Mouse (Mus musculus) brain, embryonic 14.5 days (tissue): ENCODE measurements at regions not wholly inside any gene's neighbourhood (a gene's known extent, or its start where the extent isn't known, plus 50 kb on each side); places are given as distances from the start of the nearest gene placed in this dataset.

Experiments
- DNase-seq: peaks from one replicate; pipeline ENCODE4 v3.0.0-alpha.2; 2011; ENCODE audit warnings: low read depth
- CTCF ChIP-seq: fragments of 200-500 bp; IDR thresholded peaks from 2 replicates; pipeline ENCODE4 v1.5.1; 2012; ENCODE audit warnings: inconsistent platforms, mild to moderate bottlenecking, moderate library complexity, borderline replicate concordance; ENCODE audit not compliant: insufficient read depth, insufficient read length; ENCODE audit errors: extremely low read depth
- POLR2A ChIP-seq: fragments of 200-500 bp; IDR thresholded peaks from 2 replicates; pipeline ENCODE4 v1.6.1; 2012; ENCODE audit warnings: mild to moderate bottlenecking, inconsistent platforms, borderline replicate concordance; ENCODE audit not compliant: poor library complexity, insufficient read depth, insufficient read length, severe bottlenecking; ENCODE audit errors: extremely low read depth

DNA sequence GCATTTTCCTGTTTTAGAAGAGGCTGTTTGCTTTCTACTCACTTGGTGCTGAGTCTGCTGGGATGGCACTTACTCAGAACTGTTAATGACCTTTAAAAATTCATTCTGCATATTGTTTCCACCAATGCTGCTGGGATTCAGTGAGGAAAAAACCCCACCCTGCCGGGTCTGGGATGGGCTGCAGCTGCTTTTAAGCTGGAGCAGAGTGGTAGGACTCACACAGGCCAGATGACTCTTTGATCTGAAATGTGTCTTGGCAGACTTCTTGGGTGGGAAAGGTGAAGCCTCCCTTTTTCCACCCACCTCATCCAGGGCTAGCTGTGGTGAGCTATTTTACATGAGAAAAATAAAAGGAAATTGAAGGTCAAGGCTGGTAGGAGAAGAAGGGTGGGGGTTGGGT, 56.4 kb upstream of the Ddhd1 start:
- TF ChIP-seq CTCF (no peak), POLR2A (no peak)
- DNase-seq = no peak

DNA sequence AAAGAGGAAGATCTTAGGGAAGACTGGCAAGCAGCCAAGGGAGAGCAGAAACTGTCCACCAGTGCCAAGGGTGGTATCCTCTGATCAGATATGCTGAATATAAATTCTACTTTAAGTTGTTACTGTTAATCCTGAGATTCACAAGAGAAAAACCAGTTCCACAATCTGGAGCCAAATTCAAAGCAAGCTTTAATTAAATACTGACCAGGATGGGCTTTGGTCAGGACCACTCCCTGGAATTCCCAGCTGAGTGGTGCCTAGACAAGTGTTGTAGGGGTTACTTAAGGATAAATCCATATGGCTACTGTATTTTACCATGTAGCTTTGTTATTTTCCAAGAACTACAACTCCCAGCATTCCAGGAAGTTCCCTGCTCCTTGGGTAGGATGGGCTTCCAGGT, 56.8 kb upstream of the Ddhd1 start:
- TF ChIP-seq POLR2A = no peak
- no peak for TF ChIP-seq CTCF
- DNase-seq = no peak

GRCm38 (mm10) chr14:45716100-45716499, 58.2 kb upstream of the Ddhd1 start:
- no peak for TF ChIP-seq CTCF
- TF ChIP-seq POLR2A = no peak
- DNase-seq = no peak

DNA sequence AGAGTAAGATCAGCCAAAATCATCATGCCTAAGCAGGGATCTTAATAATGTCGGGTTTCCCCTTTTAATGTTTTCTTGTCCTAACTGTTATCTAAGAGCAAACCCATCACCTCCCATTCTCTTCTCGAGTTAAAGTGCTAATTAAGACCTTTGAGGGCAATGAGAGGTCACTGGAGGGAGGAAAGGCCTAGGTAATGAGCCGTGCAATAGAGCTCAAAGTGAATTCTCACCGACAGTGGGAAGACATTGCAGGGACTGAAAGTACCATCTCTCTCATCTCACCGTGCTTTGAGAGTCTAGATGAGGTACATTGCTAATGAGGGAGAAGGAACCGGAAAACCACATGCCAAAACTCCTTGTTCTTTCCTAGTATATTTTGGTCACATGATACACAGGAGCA, 64.9 kb upstream of the Ddhd1 start:
- no peak for DNase-seq
- no peak for TF ChIP-seq POLR2A
- no peak for TF ChIP-seq CTCF

DNA sequence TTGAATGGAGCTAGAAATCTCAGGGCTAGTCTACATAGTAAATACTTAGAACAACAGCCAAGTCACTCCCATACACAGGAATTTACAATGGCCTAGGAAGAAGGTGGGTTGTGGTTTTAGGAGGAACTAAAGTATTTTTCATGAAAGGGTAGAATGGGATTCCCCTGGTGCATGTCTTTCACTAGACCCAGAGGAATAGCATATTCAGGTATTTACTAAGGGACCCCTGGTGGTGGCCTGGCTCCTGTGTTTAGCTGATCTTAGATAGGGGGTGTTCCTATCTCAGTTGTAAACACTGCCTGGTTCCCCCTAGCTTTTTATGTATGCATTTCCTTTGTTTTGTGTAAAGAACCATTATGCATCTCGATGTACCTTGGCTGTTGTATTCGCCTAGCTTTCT, 66.4 kb upstream of the Ddhd1 start:
- TF ChIP-seq POLR2A = no peak
- TF ChIP-seq CTCF = no peak
- no peak for DNase-seq

DNA sequence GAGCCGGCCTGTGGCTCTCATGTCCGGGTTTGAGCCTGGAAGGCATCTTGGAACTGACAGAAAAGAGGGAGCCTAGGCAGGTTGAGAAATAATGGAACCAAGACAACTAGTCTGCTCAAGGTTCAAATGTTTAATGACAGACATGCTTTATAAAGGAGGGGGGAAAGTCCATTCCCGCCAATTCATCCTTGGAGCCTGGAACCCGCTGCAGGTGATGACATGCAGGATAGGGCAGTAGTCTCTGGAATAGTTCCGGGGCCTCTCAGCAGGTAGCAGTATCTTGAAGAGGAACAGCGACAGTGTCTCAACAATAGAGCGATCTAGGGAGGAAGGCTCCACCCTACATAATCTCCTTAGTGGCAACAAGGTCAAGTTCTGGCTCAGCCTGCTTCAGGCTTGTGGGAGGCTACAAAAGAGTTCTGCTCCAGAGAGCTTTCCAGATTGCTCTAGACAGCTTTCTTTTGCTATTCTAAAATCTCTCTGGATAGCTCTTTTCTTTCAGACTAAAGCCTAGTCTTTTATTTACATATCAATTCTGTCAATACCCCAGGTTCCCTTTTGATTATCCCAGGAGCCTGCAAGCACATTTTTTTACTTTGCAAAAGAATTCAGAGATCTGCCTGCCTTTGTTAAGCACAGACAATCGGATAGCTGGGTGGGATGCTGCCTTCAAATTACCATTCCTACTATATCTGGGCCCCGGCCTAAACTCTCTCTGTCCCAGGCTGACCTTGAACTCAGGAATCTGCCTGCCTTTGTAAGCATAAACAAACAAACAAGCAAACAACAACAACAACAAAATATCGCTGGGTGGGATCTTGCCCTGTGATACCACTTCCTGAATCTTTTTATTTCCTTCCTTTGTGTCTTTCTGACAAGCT, 76.8 kb upstream of the Ddhd1 start:
- DNase-seq = no peak
- TF ChIP-seq POLR2A (no peak), CTCF (no peak)

- no peak for DNase-seq
- no peak for TF ChIP-seq POLR2A
- no peak for TF ChIP-seq CTCF
Measured at GRCm38 (mm10) chr14:45737966-45738365, 80.0 kb upstream of the Ddhd1 start.

- DNase-seq = no peak
- TF ChIP-seq CTCF = no peak
- TF ChIP-seq POLR2A = no peak
Measured at GRCm38 (mm10) chr14:45739638-45740037, 81.7 kb upstream of the Ddhd1 start.

DNA sequence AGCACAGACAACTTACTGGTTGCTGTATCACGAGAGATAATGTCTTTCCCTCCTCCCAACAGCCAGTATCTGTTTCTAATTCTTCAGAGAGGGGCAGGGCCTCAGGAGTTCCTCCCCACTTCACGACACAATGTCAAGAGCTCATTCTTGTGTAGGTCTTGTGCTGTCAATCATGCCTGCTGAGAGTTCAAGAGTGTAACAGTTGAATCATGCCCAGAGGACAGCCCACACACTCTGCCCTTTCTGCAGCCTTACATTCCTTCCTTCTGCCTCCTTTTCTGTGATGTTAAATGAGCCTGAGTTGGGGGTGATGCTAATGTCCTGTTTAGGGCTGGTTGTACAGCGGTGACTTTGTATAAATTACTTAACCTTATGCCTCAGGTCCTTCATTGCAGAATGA, 82.7 kb upstream of the Ddhd1 start:
- TF ChIP-seq CTCF (no peak), POLR2A (no peak)
- DNase-seq = no peak

DNA sequence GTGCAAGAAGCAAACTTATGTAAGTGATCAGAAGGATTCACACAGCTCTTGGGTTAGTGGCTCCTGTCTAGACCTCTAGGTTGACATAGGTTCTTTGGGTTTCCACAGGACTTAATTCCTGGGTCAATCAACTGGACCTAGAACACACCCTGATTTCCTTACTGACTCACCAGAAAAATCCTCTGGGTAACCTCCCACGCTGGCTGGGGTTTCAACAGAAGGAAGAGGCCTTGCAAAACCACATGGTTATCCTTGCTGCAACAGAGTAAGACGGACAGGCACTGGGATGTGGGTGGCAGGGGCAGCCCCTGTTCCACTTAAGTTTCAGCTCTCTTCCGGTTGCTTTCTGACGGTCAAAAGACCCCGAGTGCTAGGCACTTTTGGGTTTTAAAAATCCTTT, 88.2 kb upstream of the Ddhd1 start:
- TF ChIP-seq POLR2A (no peak), CTCF (no peak)
- DNase-seq = no peak

DNA sequence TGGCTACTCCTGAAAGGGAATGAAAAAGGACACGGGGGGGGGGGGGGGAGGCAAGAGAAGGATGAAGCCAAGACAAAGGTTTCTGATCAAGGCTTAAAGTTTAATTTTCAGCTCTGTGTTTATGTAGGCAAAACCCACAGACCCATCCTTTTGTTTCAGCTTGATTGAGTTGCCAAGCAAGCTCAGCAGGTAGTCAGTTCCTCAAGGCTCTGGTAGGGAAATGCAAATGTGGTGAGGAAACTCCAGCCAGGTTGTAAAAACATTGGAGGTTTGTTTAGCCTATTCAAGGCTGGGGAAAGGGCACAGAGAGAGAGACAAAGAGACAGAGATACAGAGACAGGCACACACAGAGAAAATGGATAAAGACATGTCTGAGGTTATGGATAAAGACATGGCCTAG, 99.4 kb upstream of the Ddhd1 start:
- TF ChIP-seq POLR2A = no peak
- no peak for TF ChIP-seq CTCF
- DNase-seq = no peak

- TF ChIP-seq POLR2A (no peak), CTCF (no peak)
- no peak for DNase-seq
Measured at GRCm38 (mm10) chr14:45760890-45761680, 103.1 kb upstream of the Ddhd1 start.

DNA sequence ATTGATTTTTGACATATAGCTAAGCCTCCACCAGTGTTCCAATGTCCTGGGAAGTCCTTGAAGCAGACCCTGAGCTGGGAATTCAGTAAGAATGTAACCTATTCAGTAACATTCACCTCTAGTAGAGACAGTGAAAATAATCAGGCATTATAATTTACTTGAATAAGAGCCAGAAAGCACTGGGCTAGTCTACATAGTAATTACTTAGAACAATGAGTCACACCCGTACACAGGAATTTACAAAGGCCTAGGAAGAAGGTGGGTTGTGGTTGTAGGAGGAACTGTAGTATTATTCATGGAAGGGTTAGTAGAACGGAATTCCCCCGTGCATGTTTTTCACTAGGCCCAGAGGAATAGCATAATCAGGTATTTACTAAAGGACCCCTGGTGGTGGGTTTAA, 106.3 kb upstream of the Ddhd1 start:
- TF ChIP-seq CTCF (no peak), POLR2A (no peak)
- no peak for DNase-seq
